Mouse (Mus musculus) thymus, postnatal 0 days (tissue): ENCODE data around the gene Mlxipl. TPM values are rescaled to one million over a fixed set of nuclear protein-coding genes. Genes with fewer than 3 reads are reported as not detected.
"Not testable (repeated sequence)": the region's sequence is repeated elsewhere in the genome, so short reads cannot be mapped to it uniquely, and the experiment has no call there.

Source experiments
- DNase-seq: peaks from one replicate; pipeline ENCODE4 v3.0.0-alpha.2; 2015; ENCODE audit warnings: low spot score
- polyA plus RNA-seq: library from polyadenylated mRNA; unstranded; fragments of >200 nt; fragmentation: Nextera tagmentation; extraction: Ambion mirVana; gene quantifications from 2 replicates; pipeline ENCODE4 v1.2.1, GENCODE M21; 2015

Gene Mlxipl
- 0.38 and 0.39 TPM in 2 replicates for polyA plus RNA-seq

GRCm38 (mm10) chr5:135089653-135090052 lies at the start of gene Mlxipl:
Gene Mlxipl (plus strand): TSS chr5:135089890.
- DNase-seq: no peak

- no peak for DNase-seq
These were observed 49.6 kb upstream of the Mlxipl start for GRCm38 (mm10) chr5:135040059-135040458.

DNA sequence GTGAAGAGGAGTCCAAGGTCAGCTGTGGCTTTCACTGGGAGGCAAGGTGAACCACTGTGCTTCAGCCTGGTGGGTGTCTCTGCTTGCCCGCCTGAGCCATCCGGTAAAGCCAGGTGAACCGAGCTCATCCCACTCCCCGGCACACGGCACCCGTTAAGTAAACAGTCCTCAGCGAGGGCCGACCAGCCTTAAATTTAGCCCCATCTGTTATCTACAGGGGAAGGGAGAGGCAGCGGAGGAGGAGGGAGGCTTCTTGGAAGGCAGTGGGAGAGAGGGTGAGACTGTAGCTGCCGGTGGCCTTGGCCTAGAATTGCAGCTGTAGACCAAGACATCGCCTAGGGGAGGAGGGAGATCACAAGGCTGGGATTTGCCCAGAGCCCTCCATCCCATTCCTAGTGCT lies 48.9 kb upstream of the Mlxipl start:
- DNase-seq: no peak

GRCm38 (mm10) chr5:135042105-135042788 lies 47.4 kb upstream of the Mlxipl start:
- no peak for DNase-seq

- DNase-seq: no peak
These were observed 45.1 kb upstream of the Mlxipl start for GRCm38 (mm10) chr5:135044575-135044974.

- no peak for DNase-seq
These were observed 41.2 kb upstream of the Mlxipl start for GRCm38 (mm10) chr5:135048539-135048938.

- DNase-seq: not testable (repeated sequence)
These were observed 40.4 kb upstream of the Mlxipl start for GRCm38 (mm10) chr5:135049268-135049667.

DNA sequence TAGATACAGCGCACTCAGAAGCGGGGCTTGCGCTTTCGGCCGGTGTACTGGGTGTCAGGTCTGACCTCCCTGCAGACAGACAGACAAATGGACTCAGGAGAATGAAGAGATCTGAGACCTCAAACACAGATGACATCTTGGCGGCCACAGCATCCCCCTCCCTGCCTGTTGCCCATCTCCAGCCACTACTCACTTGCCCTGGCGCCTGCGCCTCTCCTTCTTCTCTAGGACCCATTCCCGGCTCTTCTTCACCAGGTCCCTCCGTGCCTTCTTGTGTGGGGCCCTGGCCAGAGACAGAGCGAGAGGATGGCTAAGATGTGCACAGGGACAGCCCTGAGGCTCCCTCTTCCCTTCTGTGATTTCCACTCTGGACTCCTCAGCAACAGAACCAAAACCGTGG lies 36.3 kb upstream of the Mlxipl start:
- DNase-seq: no peak

GRCm38 (mm10) chr5:135063629-135064381 lies 25.9 kb upstream of the Mlxipl start, which contains the start of gene Dnajc30:
Gene Dnajc30 (plus strand): TSS chr5:135064202.
- peak; percentile 97 for DNase-seq

GRCm38 (mm10) chr5:135064382-135064766 lies 25.3 kb upstream of the Mlxipl start:
- DNase-seq: no peak

DNA sequence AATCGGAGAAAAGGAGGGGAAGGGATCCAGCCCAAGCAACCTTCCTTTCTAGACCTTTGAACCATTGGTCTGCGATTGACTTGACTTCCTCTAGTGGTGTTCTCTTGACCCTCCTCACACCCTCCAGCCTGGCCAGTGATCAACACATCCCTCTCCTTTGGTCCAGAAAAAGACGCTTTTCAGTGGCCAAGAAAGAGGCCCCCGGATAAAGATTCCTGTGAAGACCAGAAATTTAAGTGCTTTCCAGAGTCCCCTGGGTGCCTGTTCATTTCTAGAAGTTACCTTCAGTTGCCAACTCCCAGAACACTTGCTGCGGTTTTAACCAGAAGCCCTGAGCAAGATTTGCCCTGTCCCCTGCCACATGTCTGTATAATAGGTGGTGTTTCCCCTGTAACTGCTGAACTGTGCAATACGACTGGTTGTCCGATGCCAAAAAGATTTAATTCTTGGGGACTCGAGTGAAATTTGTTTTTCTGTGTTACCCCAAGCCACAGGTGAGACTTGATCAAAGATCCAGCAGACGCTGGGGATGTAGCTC lies 24.7 kb upstream of the Mlxipl start, which contains the start of gene Bud23:
Bud23 (minus strand) TSS at position 51 of the 538 bp plus-strand sequence.
- not testable (repeated sequence) for DNase-seq

- DNase-seq: no peak
These were observed 23.7 kb upstream of the Mlxipl start for GRCm38 (mm10) chr5:135066008-135066407.

GRCm38 (mm10) chr5:135070448-135070847 lies 19.2 kb upstream of the Mlxipl start:
- no peak for DNase-seq

GRCm38 (mm10) chr5:135072061-135072460 lies 17.6 kb upstream of the Mlxipl start:
- no peak for DNase-seq

DNA sequence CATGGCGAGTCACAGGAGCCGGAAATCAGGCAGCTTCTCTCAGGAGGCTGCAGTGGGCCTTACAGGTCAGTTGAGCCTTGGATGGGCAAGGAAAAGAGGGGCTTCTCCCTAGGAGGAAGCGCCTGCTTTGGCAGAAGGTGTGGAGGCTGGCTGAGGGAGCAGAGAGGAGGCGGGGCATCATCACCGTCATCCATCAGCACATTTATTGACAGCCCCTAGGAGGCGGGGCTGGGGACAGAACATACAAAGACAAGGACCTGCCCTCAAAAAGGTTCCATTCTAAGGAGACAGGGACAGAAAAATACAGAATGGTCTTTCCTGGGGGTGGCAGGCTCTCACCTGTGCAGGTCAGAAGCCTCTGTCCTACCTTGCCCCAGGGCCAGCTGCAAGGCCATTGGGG lies 17.0 kb upstream of the Mlxipl start:
- no peak for DNase-seq

DNA sequence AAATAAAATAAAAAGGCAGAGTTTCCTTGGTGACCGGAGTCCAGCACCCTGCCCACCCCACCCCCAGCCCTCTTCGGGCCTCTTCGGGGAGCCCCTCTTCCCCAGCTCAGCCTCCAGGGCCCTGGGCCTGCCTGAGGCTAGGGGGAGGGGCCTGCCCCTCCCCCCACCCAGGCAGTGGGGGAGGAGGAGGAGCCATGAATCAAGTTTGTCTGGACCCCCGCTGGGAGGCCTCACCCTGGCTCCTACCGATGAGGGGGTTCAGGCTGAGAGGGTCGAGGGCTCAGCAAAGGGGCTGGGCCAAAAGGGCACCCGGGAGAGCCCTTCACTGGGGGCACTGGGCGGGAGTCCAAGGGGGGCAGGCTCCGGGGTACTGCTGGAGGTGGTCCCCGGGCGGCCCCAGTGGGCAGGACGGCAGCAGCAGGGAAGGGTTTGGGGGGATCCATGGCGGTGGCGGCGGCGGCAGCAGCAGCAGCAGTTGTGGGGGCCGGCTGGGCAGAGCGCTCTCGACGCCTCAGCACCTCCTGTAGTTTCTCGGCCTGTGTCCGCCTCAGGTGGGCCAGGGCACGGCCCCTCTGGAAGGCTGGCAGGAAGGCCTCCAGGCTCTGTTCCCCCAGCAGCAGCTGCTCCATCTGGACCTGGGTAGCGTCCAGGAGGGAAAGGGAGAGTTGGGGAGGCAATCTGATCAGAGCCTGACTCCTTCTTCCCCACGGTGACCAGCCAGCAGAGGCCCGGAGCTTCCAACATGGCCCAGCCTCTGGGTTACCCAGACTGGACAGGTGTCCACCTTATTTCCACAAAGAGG lies 16.1 kb upstream of the Mlxipl start:
- DNase-seq: no peak

- DNase-seq: no peak
These were observed 14.0 kb upstream of the Mlxipl start for GRCm38 (mm10) chr5:135075655-135076054.

- no peak for DNase-seq
These were observed 13.3 kb upstream of the Mlxipl start for GRCm38 (mm10) chr5:135076368-135076767.

DNA sequence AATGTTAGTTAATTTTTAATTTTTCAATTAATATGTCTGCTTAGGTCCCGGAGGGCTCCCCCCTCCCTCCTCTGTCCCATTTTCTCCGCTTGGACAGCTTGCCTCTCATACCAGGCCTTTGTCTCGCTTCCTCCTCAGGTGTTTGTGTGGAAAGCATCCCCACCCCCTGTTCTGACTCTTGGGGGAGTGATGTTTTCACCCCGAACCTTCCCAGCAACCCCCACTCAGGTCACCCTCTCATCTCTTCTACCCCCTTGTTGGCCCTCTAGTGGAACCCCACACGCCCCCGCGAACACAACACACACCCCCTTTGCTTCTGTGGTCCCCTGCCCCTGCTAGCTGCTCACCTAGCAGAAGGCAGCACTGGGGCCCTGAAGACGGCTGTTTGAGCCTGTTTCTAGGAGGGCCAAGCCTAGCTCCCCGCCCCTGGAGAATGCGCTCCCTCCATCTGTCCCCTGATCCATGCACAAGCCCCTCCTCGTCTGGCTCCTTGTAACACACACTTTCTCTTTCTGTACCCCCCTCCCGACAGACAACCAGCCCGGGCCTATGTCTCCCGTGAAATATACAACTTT lies 12.7 kb upstream of the Mlxipl start:
- no peak for DNase-seq

DNA sequence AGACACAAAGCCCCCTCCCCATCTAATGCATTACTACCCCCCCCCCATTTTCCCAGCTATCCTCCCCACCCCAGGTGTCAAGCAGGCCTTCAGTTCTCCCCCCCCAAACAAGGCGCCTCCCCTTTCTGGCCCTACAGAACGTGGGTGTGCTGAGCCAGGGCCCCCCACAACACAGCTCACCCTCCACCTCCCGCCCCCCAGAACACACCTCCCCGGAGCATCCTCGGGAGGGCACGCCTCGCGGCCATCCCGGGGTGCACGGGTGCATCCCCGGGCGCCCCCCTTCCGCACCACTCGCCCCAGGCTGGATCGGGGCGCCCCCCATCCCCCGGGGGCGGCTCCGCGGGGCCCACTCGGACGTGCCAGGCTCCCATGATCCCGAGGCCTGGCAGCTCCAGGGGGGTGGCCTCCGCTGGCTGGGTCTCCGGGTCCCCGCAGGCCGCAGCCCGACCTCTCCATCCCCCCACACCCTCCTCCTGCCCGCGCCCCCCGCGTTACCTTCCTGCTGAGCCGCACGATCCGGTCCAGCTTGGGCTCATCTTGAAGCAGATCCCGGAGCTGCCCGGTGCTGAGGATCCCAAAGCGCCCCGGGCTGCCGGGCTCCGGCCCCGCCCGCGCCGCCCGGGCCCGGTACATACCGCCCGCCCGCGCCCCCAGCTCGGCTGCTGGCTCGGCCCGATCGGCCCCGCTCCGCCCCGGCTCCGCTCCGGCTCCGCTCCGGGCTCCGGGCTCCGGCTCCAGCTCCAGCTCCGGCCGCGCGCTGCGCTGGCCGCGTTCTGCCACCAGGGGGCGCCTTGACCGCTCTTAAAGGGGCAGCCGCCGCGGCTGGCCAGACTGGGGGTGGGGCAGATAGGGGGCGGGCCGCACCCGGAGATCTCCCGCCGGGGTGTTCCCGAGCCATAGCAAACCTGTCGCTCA lies 11.9 kb upstream of the Mlxipl start, which contains the start of gene Vps37d:
Vps37d (minus strand) TSS at position 703 of the 918 bp plus-strand sequence.
- peak; percentile 81 for DNase-seq
